Mouse (Mus musculus): ENCODE measurements around the gene Klra9.
"Not testable (repeated sequence)": the region's sequence is repeated elsewhere in the genome, so short reads cannot be mapped to it uniquely, and the experiment has no call there.

The Klra9 gene

DNA sequence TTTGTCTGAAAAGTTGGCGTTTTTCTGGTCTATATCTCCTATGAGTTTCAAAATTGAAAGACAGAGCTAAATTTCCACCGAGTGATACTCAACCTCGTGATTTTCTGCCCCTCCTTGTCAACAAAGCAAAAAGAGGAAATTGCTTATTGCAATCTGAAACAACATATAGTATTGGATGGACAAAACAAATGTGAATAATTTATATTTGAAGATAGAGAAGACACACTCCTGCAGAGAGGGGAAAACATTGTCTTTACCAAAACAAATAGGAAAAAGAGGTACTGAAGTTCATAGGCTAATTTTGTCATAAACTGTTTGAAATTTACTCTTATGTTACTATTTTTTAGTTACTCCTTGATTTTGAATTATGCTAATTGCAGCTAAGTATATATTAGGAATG is at the start of gene Klra9:
Gene Klra9, minus strand, starts transcription at position 101 of the 400 bp plus-strand sequence.
- not testable (repeated sequence) for DNase-seq

DNA sequence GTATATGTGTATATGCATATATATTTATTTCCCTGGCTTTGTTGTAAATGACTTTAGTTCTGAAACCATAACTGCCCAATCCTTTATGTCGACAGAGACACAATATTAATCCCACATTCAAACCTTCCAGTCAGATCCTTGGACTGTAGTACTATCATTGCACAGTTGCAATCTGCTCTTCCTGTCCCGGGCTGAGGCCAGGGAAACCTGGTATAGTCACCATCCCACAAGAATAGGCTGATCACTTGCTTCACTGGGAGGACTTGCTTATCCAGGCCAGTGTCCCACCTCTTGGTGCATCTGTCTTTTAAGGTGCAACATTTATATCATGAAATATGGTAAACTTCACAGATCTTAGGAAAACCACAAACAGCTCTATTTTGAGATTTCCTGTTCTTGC is 44.6 kb upstream of the Klra9 start:
- no peak for DNase-seq

DNA sequence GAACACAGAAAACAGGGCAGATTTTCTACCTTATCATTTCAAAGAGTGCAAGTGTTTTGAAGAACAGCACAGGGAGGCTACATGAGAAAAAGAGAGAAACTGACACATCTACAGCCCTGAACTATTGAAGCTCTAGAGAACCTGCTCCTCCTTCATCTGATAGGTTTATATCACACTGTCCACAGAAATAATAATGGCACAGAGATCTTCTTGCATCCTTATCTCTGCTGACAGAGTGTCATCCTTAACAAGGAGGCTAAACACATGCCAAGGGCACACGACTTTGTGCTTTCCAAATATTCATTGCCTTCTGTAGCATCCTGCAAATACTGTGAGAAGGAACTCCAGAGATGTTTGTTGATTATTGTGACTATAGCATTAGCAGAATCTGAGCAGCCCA is 43.7 kb upstream of the Klra9 start:
- DNase-seq = no peak

DNA sequence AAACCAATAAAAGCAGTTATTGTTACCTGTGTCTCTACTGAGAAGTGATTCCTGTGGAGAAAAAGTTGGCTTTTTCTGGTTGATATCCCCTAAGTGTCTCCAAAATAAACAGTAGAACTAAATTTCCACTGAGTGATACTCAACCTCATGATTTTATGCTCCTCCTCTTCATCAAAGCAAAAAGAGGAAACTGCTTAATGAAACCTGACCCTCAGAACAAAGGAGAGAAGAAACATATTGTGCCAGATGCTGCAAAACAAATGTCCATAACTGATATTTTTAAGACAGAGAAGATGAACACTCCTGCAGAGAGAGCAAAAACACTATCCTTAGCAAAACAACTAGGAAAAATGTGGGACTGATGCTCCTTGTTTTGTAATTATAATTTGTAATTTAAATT is 40.3 kb upstream of the Klra9 start, which contains the start of gene Klra7:
Gene Klra7, minus strand, starts transcription at position 101 of the 400 bp plus-strand sequence.
- DNase-seq = no peak

DNA sequence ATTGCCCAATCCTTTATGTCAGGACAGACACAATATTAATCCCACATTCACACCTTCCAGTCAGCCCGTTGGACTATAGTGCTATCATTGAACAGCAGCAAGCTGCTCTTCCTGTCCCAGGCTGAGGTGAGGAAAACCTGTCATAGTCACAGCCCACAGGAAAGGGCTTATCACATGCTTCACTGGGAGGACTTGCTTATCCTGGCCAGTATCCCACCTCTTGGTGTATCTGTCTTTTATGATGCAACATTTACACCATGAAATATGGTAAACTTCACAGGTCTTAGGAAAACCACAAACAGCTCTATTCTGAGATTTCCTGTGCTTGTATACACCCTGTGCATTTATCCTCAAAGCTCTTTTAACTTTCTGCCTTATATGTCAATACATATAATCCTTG is 4.5 kb upstream of the Klra9 start:
- DNase-seq = not testable (repeated sequence)

DNA sequence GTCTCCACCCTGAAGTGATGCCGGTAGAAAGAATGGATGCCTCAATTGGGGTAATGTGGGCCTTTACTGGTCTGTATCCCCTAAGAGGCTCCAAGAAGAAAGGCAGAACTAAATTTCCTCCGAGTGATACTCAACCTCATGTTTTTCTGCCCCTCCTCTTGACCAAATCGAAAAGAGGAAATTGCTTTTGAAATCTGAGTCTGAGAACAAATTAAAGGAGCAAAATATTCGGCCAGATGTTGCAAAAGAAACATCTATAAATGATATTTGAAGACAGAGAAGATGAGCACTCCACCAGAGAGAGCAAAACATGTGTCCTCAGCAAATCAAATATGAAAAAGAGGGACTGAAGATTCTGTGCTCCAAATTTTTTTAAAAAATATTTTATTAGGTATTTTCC is 63.1 kb downstream of the Klra9 start, which contains the start of gene Klra8:
Gene Klra8, minus strand, starts transcription at position 101 of the 400 bp plus-strand sequence.
- not testable (repeated sequence) for DNase-seq
